ENCODE assay signal across 12 mouse cellular contexts in genomic region chr10:76003221-76003620, GRCm38 (mm10).
"Had no signal": no experiment of that assay in that cellular context is flagged by ENCODE, and none has a peak within 500 bp of the region (broad histone marks: within the 10 kb centered on the region; RNA-seq: fewer than 3 reads in every experiment).

No protein-coding gene starts in this region.

- DNase-seq: liver, postnatal 0 days; lung, adult 2 months; lung, postnatal 4 days; midbrain, embryonic 14.5 days; retina, postnatal 1 day; right cerebral cortex, adult 18-20 months; right cerebral cortex, postnatal 25 days; right cerebral cortex, postnatal 4 days; spleen, adult 18-20 months; thymus, adult 18-20 months; thymus, postnatal 14 days; thymus, postnatal 36 days had no signal
